Mouse (Mus musculus): ENCODE data around the gene Gm15517. TPM values are rescaled to one million over a fixed set of nuclear protein-coding genes. Genes with fewer than 3 reads are reported as not detected.
"Not testable (repeated sequence)": the region's sequence is repeated elsewhere in the genome, so short reads cannot be mapped to it uniquely, and the experiment has no call there.

Gm15517 gene
- polyA plus RNA-seq, 1 experiment from 2014 or later, result not detected

DNA sequence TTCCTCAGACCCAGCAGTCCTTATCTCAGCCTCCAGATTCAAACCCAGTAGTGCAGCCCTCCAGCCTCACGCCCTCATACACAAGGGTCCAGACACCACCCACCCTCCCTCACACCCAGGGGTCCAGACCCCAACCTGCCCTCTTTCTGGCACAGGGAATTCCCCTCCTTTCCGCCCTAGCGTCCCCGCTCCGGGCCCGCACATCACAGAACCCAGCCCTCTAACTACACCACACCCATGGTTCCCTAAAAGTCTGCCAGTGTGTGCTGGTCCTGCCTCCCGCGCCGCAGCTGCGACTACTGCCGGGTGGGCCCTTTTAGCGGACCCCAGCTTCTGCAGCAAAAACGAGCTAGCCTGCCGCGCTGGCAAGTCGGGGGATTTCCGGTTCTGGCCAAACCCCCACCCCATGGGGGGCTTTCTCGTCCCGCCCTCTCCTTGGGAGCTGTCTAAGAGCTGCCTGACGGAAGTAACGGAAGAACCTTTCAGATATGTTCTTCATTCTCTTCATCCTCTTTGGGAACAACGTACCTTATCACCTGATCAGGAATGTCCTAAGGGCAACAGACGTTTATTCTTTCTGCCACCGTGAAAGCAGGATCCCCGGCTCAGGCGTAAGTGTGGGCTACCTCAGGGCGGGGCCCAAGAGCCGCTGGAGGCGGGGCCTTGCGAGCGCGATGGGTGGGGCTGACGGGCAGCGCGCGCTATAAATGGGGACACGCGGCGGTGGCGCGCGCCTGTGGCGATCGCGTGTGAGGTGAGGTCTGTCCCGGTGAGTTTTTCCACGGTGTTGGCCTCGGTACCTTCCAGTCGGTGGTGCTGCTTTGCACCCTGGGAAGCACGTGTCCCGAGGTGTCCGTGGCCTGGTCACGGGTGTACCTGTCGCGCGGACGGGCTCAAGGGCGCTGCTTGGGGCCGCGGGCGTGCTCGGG lies 14.9 kb upstream of the Gm15517 start, which contains the start of the genes 1700028J19Rik and 2410002F23Rik:
Gene 1700028J19Rik (minus strand): TSS at position 641 of the 929 bp plus-strand sequence.
Gene 2410002F23Rik (plus strand): TSS at position 668 of the 929 bp plus-strand sequence.
- peak; percentile 87 for ATAC-seq

DNA sequence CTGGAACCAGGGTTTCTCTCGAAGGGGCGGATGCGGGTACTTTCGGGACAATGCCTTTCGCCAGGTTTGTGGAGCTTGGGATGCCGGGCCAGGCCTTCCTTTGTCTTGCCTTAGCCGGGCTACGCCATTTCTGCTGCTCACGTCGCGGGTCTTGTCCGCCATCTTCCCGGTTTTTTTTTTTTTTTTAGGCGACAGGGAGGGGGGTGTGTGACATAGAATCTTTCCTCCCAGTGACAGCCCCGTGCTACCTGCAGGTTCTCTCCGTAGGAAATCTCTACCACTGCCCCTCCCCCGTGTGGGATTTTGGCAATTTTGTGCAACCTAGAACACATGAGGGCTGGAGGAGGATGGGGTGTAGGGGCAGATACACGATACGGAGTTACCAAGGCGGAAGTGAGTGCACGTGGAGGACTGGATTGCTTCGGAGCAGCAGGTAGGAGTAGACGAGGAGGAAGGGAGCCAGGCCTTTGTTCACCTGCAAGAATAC lies 14.2 kb upstream of the Gm15517 start:
- Histone ChIP-seq H3K9me3 (ENCODE audit: control insufficient read depth, low read length) (no peaks in the 10 kb centered on the region), H3K9ac (ENCODE audit: low read depth, low read length) (peak overlapping the region; percentile 92), H3K4me1 (ENCODE audit: control insufficient read depth, insufficient read depth, low read depth, low read length) (peaks cover 21% of the 10 kb centered on the region), H3K27me3 (replicated peaks; ENCODE audit: control insufficient read depth, insufficient read depth, low read length) (no peaks in the 10 kb centered on the region), H3K27ac (ENCODE audit: low read depth, low read length) (peak overlapping the region; percentile 95), H3K36me3 (ENCODE audit: control insufficient read depth, insufficient read depth, low read length) (peaks cover 18% of the 10 kb centered on the region), H3K4me2 (ENCODE audit: low read length) (peak overlapping the region; percentile 86), H3K4me3 (ENCODE audit: low read length) (peak overlapping the region; percentile 84)
- under 1% methylated on average over 23 of the region's 23 CpGs for WGBS
- ATAC-seq, result peak; percentile 37

More for the DNA sequence above, 14.9 kb upstream of the Gm15517 start, which contains the start of the genes 1700028J19Rik and 2410002F23Rik:
- Histone ChIP-seq H3K27me3 (replicated peaks; ENCODE audit: control insufficient read depth, insufficient read depth, low read length) (no peaks in the 10 kb centered on the region), H3K9me3 (ENCODE audit: control insufficient read depth, low read length) (no peaks in the 10 kb centered on the region), H3K36me3 (ENCODE audit: control insufficient read depth, insufficient read depth, low read length) (peaks cover 18% of the 10 kb centered on the region), H3K27ac (ENCODE audit: low read depth, low read length) (peak within 1 kb of the TSS; percentile 95), H3K4me3 (ENCODE audit: low read length) (peak within 1 kb of the TSS; percentile 84), H3K9ac (ENCODE audit: low read depth, low read length) (peak within 1 kb of the TSS; percentile 92), H3K4me1 (ENCODE audit: control insufficient read depth, insufficient read depth, low read depth, low read length) (peaks cover 21% of the 10 kb centered on the region), H3K4me2 (ENCODE audit: low read length) (peak within 1 kb of the TSS; percentile 86)
- WGBS, result under 1% methylated on average over 62 of the region's 62 CpGs

DNA sequence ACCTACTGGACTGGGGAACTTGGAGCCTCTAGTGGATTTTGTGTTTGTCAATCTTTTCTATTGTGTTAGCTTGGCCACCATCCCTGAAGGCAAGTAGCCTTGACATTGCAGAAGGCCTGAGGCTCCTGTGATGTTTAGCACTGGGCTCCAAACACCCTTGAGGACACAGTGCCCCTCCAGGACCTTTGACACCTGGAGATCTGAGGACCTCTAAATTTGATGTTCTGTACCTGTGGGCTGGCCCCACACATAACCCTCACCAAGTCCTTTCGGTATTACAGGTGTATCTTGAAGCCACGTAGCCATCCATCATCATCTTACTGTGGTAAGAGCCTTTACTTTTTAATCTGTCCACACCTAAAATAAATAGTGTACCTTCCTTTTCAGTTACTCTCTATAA lies 13.3 kb upstream of the Gm15517 start:
- no peak for ATAC-seq
- Histone ChIP-seq H3K4me1 (ENCODE audit: control insufficient read depth, insufficient read depth, low read depth, low read length) (peaks cover 21% of the 10 kb centered on the region), H3K9ac (ENCODE audit: low read depth, low read length) (peak overlapping the region; percentile 92), H3K4me2 (ENCODE audit: low read length) (peak overlapping the region; percentile 86), H3K27me3 (replicated peaks; ENCODE audit: control insufficient read depth, insufficient read depth, low read length) (no peaks in the 10 kb centered on the region), H3K4me3 (ENCODE audit: low read length) (peak overlapping the region; percentile 84), H3K9me3 (ENCODE audit: control insufficient read depth, low read length) (no peaks in the 10 kb centered on the region), H3K36me3 (ENCODE audit: control insufficient read depth, insufficient read depth, low read length) (peaks cover 23% of the 10 kb centered on the region), H3K27ac (ENCODE audit: low read depth, low read length) (no peak overlapping the region)
- 96% methylated on average over 2 of the region's 2 CpGs for WGBS

DNA sequence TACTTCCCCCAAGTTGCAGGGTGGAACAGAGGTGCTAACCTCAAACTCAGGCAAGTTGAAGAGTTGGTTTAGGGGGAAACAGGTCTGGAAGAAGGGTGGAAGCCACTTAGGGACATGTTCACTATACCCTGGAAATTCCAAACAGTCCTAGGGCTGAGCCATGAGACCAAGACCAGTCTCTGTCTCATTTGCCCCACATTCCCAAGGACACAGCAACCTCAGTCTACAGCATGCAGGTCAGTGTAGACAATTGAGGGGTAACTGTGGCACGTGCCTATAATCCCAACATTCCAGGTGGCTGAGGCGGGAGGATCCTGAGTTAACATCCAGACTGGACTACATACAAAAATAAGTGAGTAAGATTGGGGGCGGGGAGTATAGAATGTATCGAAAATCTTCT lies 12.0 kb upstream of the Gm15517 start:
- no peaks in the 10 kb centered on the region for H3K27me3 ChIP-seq (replicated peaks; ENCODE audit: control insufficient read depth, insufficient read depth, low read length)
- H3K36me3 ChIP-seq (ENCODE audit: control insufficient read depth, insufficient read depth, low read length), result peaks cover 33% of the 10 kb centered on the region
- H3K9me3 ChIP-seq (ENCODE audit: control insufficient read depth, low read length), result no peaks in the 10 kb centered on the region
- no peak overlapping the region for H3K4me2 ChIP-seq (ENCODE audit: low read length)
- 87% methylated on average over 4 of the region's 4 CpGs for WGBS
- H3K9ac ChIP-seq (ENCODE audit: low read depth, low read length), result no peak overlapping the region
- no peak overlapping the region for H3K4me3 ChIP-seq (ENCODE audit: low read length)
- no peak overlapping the region for H3K27ac ChIP-seq (ENCODE audit: low read depth, low read length)
- ATAC-seq, result no peak
- peaks cover 21% of the 10 kb centered on the region for H3K4me1 ChIP-seq (ENCODE audit: control insufficient read depth, insufficient read depth, low read depth, low read length)

DNA sequence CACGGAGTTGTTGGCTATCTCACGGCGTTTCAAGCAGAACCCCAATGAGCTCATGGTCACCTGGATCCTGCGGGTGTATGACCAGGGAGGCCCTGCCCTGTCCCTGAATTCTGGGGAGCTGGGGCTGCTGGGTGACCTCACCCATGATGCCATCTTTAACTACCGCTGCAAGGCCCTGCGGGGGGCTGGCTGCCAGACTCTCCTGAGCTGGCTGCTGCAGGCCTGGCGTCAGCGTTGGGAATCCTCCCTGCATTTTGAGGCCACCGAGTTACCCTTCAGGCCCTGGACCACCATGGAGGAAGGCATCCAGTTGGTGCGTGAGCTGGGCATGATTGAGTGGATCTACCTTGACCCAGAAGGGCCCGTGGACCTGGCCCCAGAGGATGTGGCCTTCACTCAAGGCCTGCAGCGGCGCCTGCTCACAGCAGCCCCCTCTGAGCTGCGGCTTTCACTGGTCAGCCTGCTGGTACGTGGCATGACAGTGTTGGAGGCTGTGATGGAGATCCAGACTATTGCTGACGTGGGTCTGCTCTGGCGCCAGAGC lies 10.4 kb upstream of the Gm15517 start:
- not testable (repeated sequence) for H3K27ac ChIP-seq (ENCODE audit: low read depth, low read length); H3K4me3 ChIP-seq (ENCODE audit: low read length); H3K9me3 ChIP-seq (ENCODE audit: control insufficient read depth, low read length); H3K4me2 ChIP-seq (ENCODE audit: low read length); H3K9ac ChIP-seq (ENCODE audit: low read depth, low read length); H3K27me3 ChIP-seq (replicated peaks; ENCODE audit: control insufficient read depth, insufficient read depth, low read length); ATAC-seq
- 94% methylated on average over 17 of the region's 17 CpGs for whole genome bisulfite sequencing
- Histone ChIP-seq H3K4me1 (ENCODE audit: control insufficient read depth, insufficient read depth, low read depth, low read length) (peaks cover 16% of the 10 kb centered on the region), H3K36me3 (ENCODE audit: control insufficient read depth, insufficient read depth, low read length) (peaks cover 33% of the 10 kb centered on the region)

DNA sequence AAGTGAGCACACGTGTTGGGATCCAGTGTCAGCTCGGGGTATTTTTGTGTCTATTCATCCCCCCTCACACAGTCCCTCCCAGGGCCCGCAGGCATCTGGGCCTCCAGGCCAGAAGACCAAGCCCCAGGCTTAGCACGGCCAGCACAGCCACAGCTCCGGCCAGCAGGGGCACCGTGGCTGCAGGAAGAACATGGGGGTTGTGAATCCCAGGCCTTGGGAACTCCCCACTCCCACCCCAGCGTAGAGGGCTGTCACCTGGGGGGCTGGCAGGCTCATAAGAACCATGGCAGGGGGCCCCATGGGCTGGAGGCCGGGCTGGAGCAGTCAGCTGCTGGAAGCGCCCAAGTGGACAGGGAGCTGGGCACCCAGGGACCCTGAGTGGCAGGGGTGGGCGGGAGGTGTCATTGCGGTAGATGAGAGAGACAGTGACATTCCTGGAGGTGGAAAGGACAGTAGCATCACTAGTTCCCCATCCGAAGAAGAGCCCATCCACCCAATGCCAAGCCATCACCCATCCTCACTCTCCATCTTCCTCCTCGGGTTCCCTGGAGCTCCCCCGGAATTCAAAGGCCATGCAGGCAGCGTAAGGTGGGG lies 8.1 kb upstream of the Gm15517 start:
- no peaks in the 10 kb centered on the region for H3K9me3 ChIP-seq (ENCODE audit: control insufficient read depth, low read length)
- no peak overlapping the region for H3K4me2 ChIP-seq (ENCODE audit: low read length)
- H3K27me3 ChIP-seq (replicated peaks; ENCODE audit: control insufficient read depth, insufficient read depth, low read length), result no peaks in the 10 kb centered on the region
- 67% methylated on average over 15 of the region's 15 CpGs for WGBS
- H3K36me3 ChIP-seq (ENCODE audit: control insufficient read depth, insufficient read depth, low read length), result peaks cover 33% of the 10 kb centered on the region
- H3K4me3 ChIP-seq (ENCODE audit: low read length), result no peak overlapping the region
- no peak overlapping the region for H3K27ac ChIP-seq (ENCODE audit: low read depth, low read length)
- peaks cover 11% of the 10 kb centered on the region for H3K4me1 ChIP-seq (ENCODE audit: control insufficient read depth, insufficient read depth, low read depth, low read length)
- ATAC-seq, result peak; percentile 15; the same call in 1 of the 2 replicates
- H3K9ac ChIP-seq (ENCODE audit: low read depth, low read length), result no peak overlapping the region

DNA sequence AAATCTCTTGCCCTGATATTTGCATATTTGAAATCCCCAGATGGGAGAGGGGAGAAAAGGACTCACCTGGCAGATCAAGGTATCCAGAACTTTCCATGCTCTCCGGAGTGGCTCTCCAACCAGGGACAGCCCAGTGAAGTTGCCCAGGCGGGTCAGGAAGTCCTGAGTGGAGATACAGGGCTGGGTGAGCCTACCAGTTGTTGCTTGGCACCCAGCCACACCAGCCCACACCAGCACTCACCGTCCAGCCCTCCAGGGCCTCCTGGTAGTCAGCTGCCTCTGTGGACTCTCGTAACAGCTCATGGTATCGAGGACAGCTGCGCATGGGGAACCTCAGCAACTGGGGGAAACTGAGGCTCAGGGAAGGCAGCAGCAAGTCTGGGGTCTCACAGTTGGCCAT lies 6.3 kb upstream of the Gm15517 start:
- ATAC-seq, result no peak
- no peak overlapping the region for H3K4me2 ChIP-seq (ENCODE audit: low read length)
- 87% methylated on average over 6 of the region's 6 CpGs for WGBS
- peaks cover 20% of the 10 kb centered on the region for H3K36me3 ChIP-seq (ENCODE audit: control insufficient read depth, insufficient read depth, low read length)
- no peaks in the 10 kb centered on the region for H3K9me3 ChIP-seq (ENCODE audit: control insufficient read depth, low read length)
- no peak overlapping the region for H3K27ac ChIP-seq (ENCODE audit: low read depth, low read length)
- no peak overlapping the region for H3K4me3 ChIP-seq (ENCODE audit: low read length)
- H3K27me3 ChIP-seq (replicated peaks; ENCODE audit: control insufficient read depth, insufficient read depth, low read length), result no peaks in the 10 kb centered on the region
- no peak overlapping the region for H3K9ac ChIP-seq (ENCODE audit: low read depth, low read length)
- H3K4me1 ChIP-seq (ENCODE audit: control insufficient read depth, insufficient read depth, low read depth, low read length), result 0 out of 2 replicates have a peak, but pooled peaks cover under 1% of the 10 kb centered on the region

DNA sequence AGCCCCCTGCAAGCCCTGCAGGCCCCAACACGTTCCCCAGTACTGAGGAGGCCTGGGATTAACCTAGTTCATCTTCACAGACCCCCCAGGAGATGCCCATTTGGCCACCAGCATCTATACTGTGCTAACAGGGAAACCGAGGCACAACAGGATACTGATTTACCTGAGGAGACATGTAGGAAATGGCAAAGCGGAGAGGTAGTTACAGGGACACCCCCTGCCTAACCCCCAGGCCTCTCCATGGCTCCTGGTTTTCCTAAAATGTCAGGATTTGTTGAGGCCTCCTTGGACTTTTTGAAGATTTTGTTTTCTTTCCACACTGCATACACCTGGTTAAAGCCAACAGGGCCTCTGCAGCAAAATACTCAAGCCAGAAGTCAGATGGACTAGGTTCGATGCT lies 4.0 kb upstream of the Gm15517 start, which contains the start of gene Acp4:
Gene Acp4 (minus strand): TSS at position 101 of the 400 bp plus-strand sequence.
- ATAC-seq, result no peak
- H3K4me2 ChIP-seq (ENCODE audit: low read length), result no peak within 1 kb of the TSS
- no peak within 1 kb of the TSS for H3K27ac ChIP-seq (ENCODE audit: low read depth, low read length)
- no peaks in the 10 kb centered on the region for H3K9me3 ChIP-seq (ENCODE audit: control insufficient read depth, low read length)
- H3K4me3 ChIP-seq (ENCODE audit: low read length), result no peak within 1 kb of the TSS
- peaks cover 12% of the 10 kb centered on the region; the same call in 1 of the 2 replicates for H3K36me3 ChIP-seq (ENCODE audit: control insufficient read depth, insufficient read depth, low read length)
- WGBS, result 85% methylated on average over 4 of the region's 4 CpGs
- H3K9ac ChIP-seq (ENCODE audit: low read depth, low read length), result no peak within 1 kb of the TSS
- no peaks in the 10 kb centered on the region for H3K4me1 ChIP-seq (ENCODE audit: control insufficient read depth, insufficient read depth, low read depth, low read length)
- 0 out of 2 replicates have a peak, but pooled peaks cover 2% of the 10 kb centered on the region for H3K27me3 ChIP-seq (replicated peaks; ENCODE audit: control insufficient read depth, insufficient read depth, low read length)
